Mouse (Mus musculus) lung, adult 2 months (tissue): ENCODE measurements around the gene Fgd4. TPM values are rescaled to one million over a fixed set of nuclear protein-coding genes. Genes with fewer than 3 reads are reported as not detected.
"Not testable (repeated sequence)": the region's sequence is repeated elsewhere in the genome, so short reads cannot be mapped to it uniquely, and the experiment has no call there.

Experiments used
- DNase-seq: peaks from one replicate; pipeline ENCODE4 v3.0.0; 2022
- H3K4me1 ChIP-seq: fragments of 200-500 bp; 2 replicates; pipeline ENCODE4 v1.6.1; 2011; ENCODE audit warnings: low read length; ENCODE audit not compliant: control insufficient read depth, insufficient read depth
- H3K4me3 ChIP-seq: fragments of 200-500 bp; replicated peaks from 2 replicates; pipeline ENCODE3; 2011; ENCODE audit warnings: low read depth, mild to moderate bottlenecking, control low read depth, low read length; ENCODE audit errors: extremely low read depth
- CTCF ChIP-seq: fragments of 200-500 bp; IDR thresholded peaks from 2 replicates; pipeline ENCODE4 v1.5.1; 2011; ENCODE audit warnings: mild to moderate bottlenecking, low read length, control low read depth; ENCODE audit not compliant: insufficient read depth
- POLR2A ChIP-seq: fragments of 200-500 bp; IDR thresholded peaks from 2 replicates; pipeline ENCODE4 v1.6.1; 2011; ENCODE audit warnings: low read depth, mild to moderate bottlenecking, control low read depth, low read length, borderline replicate concordance; ENCODE audit errors: extremely low read depth
- WGBS: fragments of 180-500 bp; shearing (Covaris S2); methylation state at CpG from one replicate; pipeline ENCODE4 v1.1.7; 2018; 5-methylcytosine and 5-hydroxymethylcytosine counted together
- polyA plus RNA-seq: library from polyadenylated mRNA; depleted of rRNA; stranded (reverse); fragments of >200 nt; gene quantifications from 2 replicates; pipeline ENCODE4 v1.2.3, GENCODE M21; 2012; rRNA removed

The Fgd4 gene
- polyA plus RNA-seq, 1 experiment: 2.2 TPM

- H3K4me3 ChIP-seq: no peak overlapping the region
- no peak for DNase-seq
- TF ChIP-seq POLR2A (no peak), CTCF (no peak)
- 93% methylated on average over 3 of the region's 3 CpGs for WGBS
- no peaks in the 10 kb centered on the region for H3K4me1 ChIP-seq
Measured at GRCm38 (mm10) chr16:16501491-16501890, 98.9 kb downstream of the Fgd4 start.

- no peaks in the 10 kb centered on the region for H3K4me1 ChIP-seq
- DNase-seq: no peak
- TF ChIP-seq CTCF (no peak), POLR2A (no peak)
- no peak overlapping the region for H3K4me3 ChIP-seq
- 75% methylated on average over 2 of the region's 2 CpGs for WGBS
Measured at GRCm38 (mm10) chr16:16500926-16501325, 99.4 kb downstream of the Fgd4 start.

GRCm38 (mm10) chr16:16498798-16499197 is 101.6 kb downstream of the Fgd4 start:
- no peak for DNase-seq
- TF ChIP-seq POLR2A (no peak), CTCF (no peak)
- Histone ChIP-seq H3K4me1 (no peaks in the 10 kb centered on the region), H3K4me3 (no peak overlapping the region)

GRCm38 (mm10) chr16:16485523-16486043 is 114.8 kb downstream of the Fgd4 start:
- Histone ChIP-seq H3K4me3 (no peak overlapping the region), H3K4me1 (no peaks in the 10 kb centered on the region)
- 70% methylated on average over 1 of the region's 1 CpGs for WGBS
- DNase-seq: no peak
- no peak for TF ChIP-seq POLR2A

- Histone ChIP-seq H3K4me1 (no peaks in the 10 kb centered on the region), H3K4me3 (no peak overlapping the region)
- 78% methylated on average over 4 of the region's 4 CpGs for WGBS
- no peak for DNase-seq
- no peak for TF ChIP-seq CTCF
- TF ChIP-seq POLR2A: no peak
Measured at GRCm38 (mm10) chr16:16484601-16485000, 115.7 kb downstream of the Fgd4 start.

GRCm38 (mm10) chr16:16473451-16473850 is 126.9 kb downstream of the Fgd4 start:
- 89% methylated on average over 10 of the region's 10 CpGs for WGBS
- not testable (repeated sequence) for DNase-seq, H3K4me1 ChIP-seq, H3K4me3 ChIP-seq

- 63% methylated on average over 1 of the region's 1 CpGs for WGBS
- DNase-seq: no peak
- Histone ChIP-seq H3K4me1 (no peaks in the 10 kb centered on the region), H3K4me3 (no peak overlapping the region)
- TF ChIP-seq POLR2A (no peak), CTCF (no peak)
Measured at GRCm38 (mm10) chr16:16450021-16450420, 150.3 kb downstream of the Fgd4 start.

- TF ChIP-seq POLR2A: no peak
- no peak for TF ChIP-seq CTCF
- H3K4me1 ChIP-seq: no peaks in the 10 kb centered on the region
- H3K4me3 ChIP-seq: no peak overlapping the region
- DNase-seq: no peak
- WGBS: 44% methylated on average over 1 of the region's 1 CpGs
Measured at GRCm38 (mm10) chr16:16438436-16438835, 161.9 kb downstream of the Fgd4 start.

GRCm38 (mm10) chr16:16422456-16422855 is 177.9 kb downstream of the Fgd4 start:
- DNase-seq: no peak
- 90% methylated on average over 2 of the region's 2 CpGs for WGBS
- TF ChIP-seq POLR2A (no peak), CTCF (no peak)
- no peaks in the 10 kb centered on the region for H3K4me1 ChIP-seq
- H3K4me3 ChIP-seq: no peak overlapping the region

- not testable (repeated sequence) for H3K4me1 ChIP-seq, DNase-seq
- 65% methylated on average over 9 of the region's 9 CpGs for WGBS
Measured at GRCm38 (mm10) chr16:16367217-16367616, 233.1 kb downstream of the Fgd4 start.

More at GRCm38 (mm10) chr16:16367217-16367616, 233.1 kb downstream of the Fgd4 start:
- not testable (repeated sequence) for H3K4me3 ChIP-seq

Other genes with a start within 250 kb of the Fgd4 start
- 5.8 and 7.8 TPM in 2 replicates for gene Dnm1l, start 241.6 kb downstream of the Fgd4 start, polyA plus RNA-seq
- gene Olfr19, start 75.9 kb upstream of the Fgd4 start, polyA plus RNA-seq: not detected in 2 replicates
- gene Spag6l, start 228.9 kb upstream of the Fgd4 start, polyA plus RNA-seq: 5.7 and 5.8 TPM in 2 replicates